Mouse (Mus musculus) thymus, adult 2 months (tissue): Measurements from ENCODE around the gene Tmem11.

Experiments
- CTCF ChIP-seq: fragments of 200-500 bp; IDR thresholded peaks from 2 replicates; pipeline ENCODE4 v1.5.1; 2012; ENCODE audit warnings: mild to moderate bottlenecking, control low read depth, low read length, moderate library complexity, borderline replicate concordance; ENCODE audit not compliant: control insufficient read depth, poor library complexity, insufficient read depth; ENCODE audit errors: extremely low read depth
- POLR2A ChIP-seq: fragments of 200-500 bp; IDR thresholded peaks from 2 replicates; pipeline ENCODE4 v1.6.1; 2012; ENCODE audit warnings: mild to moderate bottlenecking, low read length, control low read depth, moderate library complexity; ENCODE audit not compliant: control insufficient read depth, poor library complexity, insufficient read depth; ENCODE audit errors: extremely low read depth

DNA sequence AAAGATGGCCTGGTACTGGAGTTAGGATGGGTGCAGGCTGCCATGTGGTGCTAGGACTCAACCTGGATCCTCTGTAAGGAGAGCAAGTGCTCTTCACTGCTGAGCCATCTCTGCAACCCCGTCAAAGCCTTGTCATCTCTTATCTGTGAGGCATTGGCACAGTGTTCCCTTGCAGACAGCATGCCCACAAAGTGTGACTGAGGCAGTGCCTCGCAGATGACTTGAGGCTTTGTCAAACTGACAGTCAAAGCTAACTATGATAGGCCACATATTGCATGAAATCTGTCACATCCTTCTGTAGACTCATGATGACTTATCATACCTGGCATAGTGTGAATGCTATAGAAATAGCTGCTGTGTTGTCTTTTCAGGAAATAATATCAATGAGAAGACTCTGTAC, 40.9 kb upstream of the Tmem11 start:
- TF ChIP-seq POLR2A (no peak), CTCF (no peak)
